Mouse (Mus musculus) forelimb bud, embryonic 11.5 days (tissue): Measurements from ENCODE around the gene Setd2.
A peak's percentile ranks its signal among the peaks of the same experiment; 100 is the strongest.

Experiments
- DNase-seq: peaks from one replicate; pipeline ENCODE4 v3.0.0-alpha.2; 2012; ENCODE audit warnings: low read depth, low spot score

The Setd2 gene

GRCm38 (mm10) chr9:110654726-110655650 lies 122.6 kb downstream of the Setd2 start:
- no peak for DNase-seq

- no peak for DNase-seq
Measured at GRCm38 (mm10) chr9:110655651-110656007, 123.2 kb downstream of the Setd2 start.

DNA sequence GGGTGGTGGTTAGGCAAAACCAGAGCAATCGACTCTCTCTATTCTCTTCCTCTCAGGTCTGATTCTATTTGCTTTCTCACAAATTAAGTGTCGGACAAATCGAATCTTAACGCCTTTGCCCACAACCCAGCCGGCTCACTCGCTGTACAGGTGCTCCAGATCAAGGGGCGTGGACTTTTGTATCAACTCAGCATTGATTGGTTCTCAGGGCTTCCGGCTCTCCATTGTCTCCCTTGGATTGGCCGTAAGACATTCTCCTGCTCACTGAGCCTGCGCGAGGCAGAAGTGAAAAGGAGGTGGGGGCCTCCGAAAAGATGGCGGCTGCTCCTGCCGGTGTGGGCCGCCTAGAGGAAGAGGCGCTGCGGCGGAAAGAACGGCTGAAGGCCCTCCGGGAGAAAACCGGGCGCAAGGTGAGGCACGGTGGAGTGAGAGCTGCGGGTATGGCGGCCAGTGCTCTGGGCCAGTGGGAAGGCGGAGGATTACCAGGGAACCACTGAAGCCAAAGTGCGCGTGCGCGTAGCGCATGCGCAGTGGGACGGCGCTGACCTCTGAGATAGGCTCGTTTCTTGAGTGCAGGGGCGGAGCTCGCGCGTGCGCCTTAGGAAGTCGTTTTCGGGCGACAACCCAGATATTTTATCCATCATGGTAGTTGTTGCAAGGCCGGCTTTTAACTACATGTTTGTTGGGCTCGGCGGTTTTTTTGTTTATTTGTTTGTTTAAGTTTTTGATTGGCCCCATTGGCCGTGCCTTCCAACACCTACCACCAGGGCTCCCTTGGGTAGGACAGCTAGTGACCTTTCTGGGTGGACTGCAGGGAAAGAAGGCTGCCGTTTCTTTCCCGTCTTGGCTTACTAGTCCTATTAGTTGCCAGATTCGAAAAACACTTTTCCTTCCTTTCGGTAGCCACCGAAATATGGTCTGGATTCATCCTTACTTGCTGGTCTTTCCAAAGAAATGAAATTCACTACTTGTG lies 124.1 kb downstream of the Setd2 start, which contains the start of gene Ccdc12:
Gene Ccdc12 (plus strand): TSS at position 255 of the 973 bp plus-strand sequence.
- peak; percentile 98 for DNase-seq

- DNase-seq, result no peak
Measured at GRCm38 (mm10) chr9:110657474-110658078, 125.2 kb downstream of the Setd2 start.

DNA sequence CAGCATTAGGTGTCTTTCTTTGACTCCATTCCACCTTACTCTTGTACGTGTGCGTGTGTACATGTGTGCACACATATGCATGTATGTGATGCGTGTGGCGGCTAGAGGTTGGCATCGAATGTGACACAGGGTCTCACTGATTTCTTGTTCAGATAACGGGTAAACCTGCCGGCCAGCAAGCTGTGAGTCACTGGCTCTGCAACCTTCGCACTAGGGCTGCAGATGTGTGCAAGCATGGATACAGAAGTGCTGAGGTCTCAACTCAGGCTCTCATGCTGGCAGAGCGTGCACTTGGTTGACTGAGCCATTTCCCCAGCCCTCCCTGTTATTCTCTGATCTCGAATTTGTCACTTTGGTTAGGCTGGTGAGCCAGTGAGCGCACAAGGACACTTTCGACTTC lies 127.1 kb downstream of the Setd2 start:
- DNase-seq, result no peak

DNA sequence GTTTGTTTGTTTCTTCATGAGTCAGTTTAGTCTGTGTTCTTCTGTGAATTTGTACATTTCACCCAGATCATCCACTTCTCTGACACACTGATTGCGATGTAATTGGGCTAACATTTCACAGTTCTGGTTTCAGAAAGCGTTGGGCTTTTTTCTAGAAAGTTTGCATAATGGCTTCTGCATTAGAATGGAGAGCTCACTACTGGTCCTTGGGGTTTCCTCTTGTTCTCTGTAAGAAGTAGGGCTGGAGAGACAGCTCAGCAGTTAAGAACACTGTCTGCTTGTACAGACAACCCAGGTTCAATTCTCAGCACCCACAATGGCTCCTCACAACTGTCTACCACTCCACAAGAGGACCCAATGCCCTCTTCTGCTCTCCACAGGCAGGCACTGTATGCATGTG lies 127.8 kb downstream of the Setd2 start:
- DNase-seq, result no peak

- DNase-seq, result no peak
Measured at GRCm38 (mm10) chr9:110660856-110661612, 128.6 kb downstream of the Setd2 start.

GRCm38 (mm10) chr9:110662844-110663243 lies 130.4 kb downstream of the Setd2 start:
- DNase-seq, result no peak

DNA sequence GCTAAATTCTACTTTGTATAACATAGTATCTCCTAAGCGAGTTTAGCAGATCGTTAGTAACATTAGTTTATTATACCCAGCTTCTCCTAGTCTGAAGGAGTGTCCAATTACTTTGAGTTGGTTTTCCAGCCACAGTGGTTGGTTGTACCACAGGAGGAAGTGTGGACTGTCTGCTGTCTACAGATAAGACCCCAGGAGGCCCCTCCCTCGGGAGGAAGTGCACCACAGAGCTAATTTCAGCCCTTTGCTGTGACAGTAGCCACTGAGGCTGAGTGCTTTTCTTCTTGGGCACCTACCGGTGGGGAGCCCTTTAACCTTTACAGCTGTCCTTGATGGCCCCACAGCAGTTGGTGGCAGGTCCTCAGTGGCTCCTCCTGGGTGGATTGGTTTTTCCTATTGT lies 133.5 kb downstream of the Setd2 start:
- DNase-seq, result no peak

GRCm38 (mm10) chr9:110666374-110666773 lies 134.0 kb downstream of the Setd2 start:
- DNase-seq, result no peak

GRCm38 (mm10) chr9:110667219-110667836 lies 134.9 kb downstream of the Setd2 start:
- no peak for DNase-seq
